Mouse (Mus musculus) embryonic facial prominence, embryonic 10.5 days (tissue): Measurements from ENCODE around the gene Sav1. TPM values are rescaled to one million over a fixed set of nuclear protein-coding genes. Genes with fewer than 3 reads are reported as not detected.

Experiments used
- DNase-seq: peaks from one replicate; pipeline ENCODE4 v3.0.0-alpha.2; 2017; ENCODE audit warnings: low spot score
- H3K27ac ChIP-seq: fragments of 300-500 bp; sonication (generic); replicated peaks from 2 replicates; pipeline ENCODE4 v1.5.1; 2016; ENCODE audit warnings: mild to moderate bottlenecking
- H3K27me3 ChIP-seq: fragments of 300-500 bp; sonication (generic); replicated peaks from 2 replicates; pipeline ENCODE4 v1.6.1; 2016; ENCODE audit warnings: low read depth, mild to moderate bottlenecking; ENCODE audit not compliant: poor library complexity, severe bottlenecking
- H3K36me3 ChIP-seq: fragments of 300-500 bp; sonication (generic); replicated peaks from 2 replicates; pipeline ENCODE4 v1.6.1; 2016; ENCODE audit warnings: mild to moderate bottlenecking, moderate library complexity
- H3K4me1 ChIP-seq: fragments of 300-500 bp; sonication (generic); 2 replicates; pipeline ENCODE4 v1.6.1; 2016
- H3K4me3 ChIP-seq: fragments of 300-500 bp; sonication (generic); 2 replicates; pipeline ENCODE4 v1.5.1; 2016; ENCODE audit warnings: mild to moderate bottlenecking, moderate library complexity
- H3K9me3 ChIP-seq: fragments of 300-500 bp; sonication (generic); 2 replicates; pipeline ENCODE4 v1.6.1; 2016; ENCODE audit warnings: mild to moderate bottlenecking
- WGBS: fragments of 180-500 bp; shearing (Covaris S2); methylation state at CpG from one replicate; pipeline ENCODE4 v1.1.7; 2016; 5-methylcytosine and 5-hydroxymethylcytosine counted together
- polyA plus RNA-seq: library from polyadenylated mRNA; unstranded; fragments of >200 nt; fragmentation: Nextera tagmentation; extraction: Ambion mirVana; gene quantifications from 2 replicates; pipeline ENCODE4 v1.2.1, GENCODE M21; 2016

The Sav1 gene
- polyA plus RNA-seq, 1 experiment from 2014 or later, result 6.9 TPM

- Histone ChIP-seq H3K4me3 (no peak overlapping the region), H3K27ac (no peak overlapping the region), H3K27me3 (no peaks in the 10 kb centered on the region), H3K9me3 (no peaks in the 10 kb centered on the region), H3K36me3 (peaks cover 63% of the 10 kb centered on the region), H3K4me1 (peaks cover 10% of the 10 kb centered on the region)
- DNase-seq, result peak; percentile 17
- 76% methylated on average over 5 of the region's 5 CpGs for WGBS
Measured at GRCm38 (mm10) chr12:69982874-69983273, 3.9 kb downstream of the Sav1 start.

- Histone ChIP-seq H3K27ac (no peak overlapping the region), H3K36me3 (peaks cover 86% of the 10 kb centered on the region)
- WGBS, result 79% methylated on average over 9 of the region's 9 CpGs
Measured at GRCm38 (mm10) chr12:69977376-69977998, 9.3 kb downstream of the Sav1 start.

GRCm38 (mm10) chr12:69976688-69977087, 10.1 kb downstream of the Sav1 start:
- H3K36me3 ChIP-seq, result peaks cover 86% of the 10 kb centered on the region

More at GRCm38 (mm10) chr12:69977376-69977998, 9.3 kb downstream of the Sav1 start:
- no peak for DNase-seq
- Histone ChIP-seq H3K9me3 (no peaks in the 10 kb centered on the region), H3K4me1 (no peaks in the 10 kb centered on the region), H3K27me3 (no peaks in the 10 kb centered on the region), H3K4me3 (no peak overlapping the region)

GRCm38 (mm10) chr12:69973666-69974065, 13.1 kb downstream of the Sav1 start:
- Histone ChIP-seq H3K4me3 (no peak overlapping the region), H3K27ac (no peak overlapping the region), H3K9me3 (no peaks in the 10 kb centered on the region), H3K27me3 (no peaks in the 10 kb centered on the region), H3K36me3 (peaks cover 88% of the 10 kb centered on the region), H3K4me1 (no peaks in the 10 kb centered on the region)
- no peak for DNase-seq

More at GRCm38 (mm10) chr12:69976688-69977087, 10.1 kb downstream of the Sav1 start:
- Histone ChIP-seq H3K4me1 (no peaks in the 10 kb centered on the region), H3K4me3 (no peak overlapping the region), H3K27ac (no peak overlapping the region), H3K27me3 (no peaks in the 10 kb centered on the region), H3K9me3 (no peaks in the 10 kb centered on the region)
- no peak for DNase-seq
- 89% methylated on average over 6 of the region's 6 CpGs for WGBS

- Histone ChIP-seq H3K36me3 (peaks cover 99% of the 10 kb centered on the region), H3K9me3 (no peaks in the 10 kb centered on the region), H3K27me3 (no peaks in the 10 kb centered on the region), H3K27ac (no peak overlapping the region), H3K4me3 (no peak overlapping the region), H3K4me1 (no peaks in the 10 kb centered on the region)
- 70% methylated on average over 5 of the region's 5 CpGs for WGBS
- no peak for DNase-seq
Measured at GRCm38 (mm10) chr12:69968154-69968553, 18.6 kb downstream of the Sav1 start.

GRCm38 (mm10) chr12:69967112-69967511, 19.7 kb downstream of the Sav1 start:
- no peaks in the 10 kb centered on the region for H3K27me3 ChIP-seq
- no peak for DNase-seq
- 91% methylated on average over 6 of the region's 6 CpGs for WGBS
- H3K36me3 ChIP-seq, result peaks cover 99% of the 10 kb centered on the region
- no peaks in the 10 kb centered on the region for H3K9me3 ChIP-seq
- no peak overlapping the region for H3K27ac ChIP-seq
- H3K4me3 ChIP-seq, result no peak overlapping the region
- no peaks in the 10 kb centered on the region for H3K4me1 ChIP-seq

GRCm38 (mm10) chr12:69966071-69966470, 20.7 kb downstream of the Sav1 start:
- no peaks in the 10 kb centered on the region for H3K9me3 ChIP-seq
- H3K4me3 ChIP-seq, result no peak overlapping the region
- WGBS, result 92% methylated on average over 5 of the region's 5 CpGs
- H3K4me1 ChIP-seq, result no peaks in the 10 kb centered on the region
- H3K36me3 ChIP-seq, result peaks cover 99% of the 10 kb centered on the region
- DNase-seq, result no peak
- no peaks in the 10 kb centered on the region for H3K27me3 ChIP-seq
- no peak overlapping the region for H3K27ac ChIP-seq

GRCm38 (mm10) chr12:69965644-69966043, 21.2 kb downstream of the Sav1 start:
- H3K27me3 ChIP-seq, result no peaks in the 10 kb centered on the region
- H3K4me1 ChIP-seq, result no peaks in the 10 kb centered on the region
- 88% methylated on average over 3 of the region's 3 CpGs for WGBS
- no peak overlapping the region for H3K4me3 ChIP-seq
- H3K9me3 ChIP-seq, result no peaks in the 10 kb centered on the region
- H3K36me3 ChIP-seq, result peaks cover 98% of the 10 kb centered on the region
- DNase-seq, result no peak
- no peak overlapping the region for H3K27ac ChIP-seq

- no peak overlapping the region for H3K27ac ChIP-seq
- H3K4me1 ChIP-seq, result no peaks in the 10 kb centered on the region
- no peak for DNase-seq
- no peaks in the 10 kb centered on the region for H3K9me3 ChIP-seq
- no peak overlapping the region for H3K4me3 ChIP-seq
- no peaks in the 10 kb centered on the region for H3K27me3 ChIP-seq
- H3K36me3 ChIP-seq, result peaks cover 90% of the 10 kb centered on the region
- 92% methylated on average over 6 of the region's 6 CpGs for WGBS
Measured at GRCm38 (mm10) chr12:69963141-69963540, 23.7 kb downstream of the Sav1 start.

GRCm38 (mm10) chr12:69962468-69962867, 24.3 kb downstream of the Sav1 start:
- no peaks in the 10 kb centered on the region for H3K9me3 ChIP-seq
- WGBS, result 72% methylated on average over 4 of the region's 4 CpGs
- DNase-seq, result peak; percentile 39
- H3K27me3 ChIP-seq, result no peaks in the 10 kb centered on the region
- no peaks in the 10 kb centered on the region for H3K4me1 ChIP-seq
- H3K36me3 ChIP-seq, result peaks cover 88% of the 10 kb centered on the region
- no peak overlapping the region for H3K4me3 ChIP-seq
- H3K27ac ChIP-seq, result no peak overlapping the region

- WGBS, result 89% methylated on average over 2 of the region's 2 CpGs
- H3K27me3 ChIP-seq, result no peaks in the 10 kb centered on the region
- no peaks in the 10 kb centered on the region for H3K9me3 ChIP-seq
- H3K4me1 ChIP-seq, result no peaks in the 10 kb centered on the region
- no peak for DNase-seq
- H3K36me3 ChIP-seq, result peaks cover 46% of the 10 kb centered on the region
- H3K4me3 ChIP-seq, result no peak overlapping the region
- no peak overlapping the region for H3K27ac ChIP-seq
Measured at GRCm38 (mm10) chr12:69957378-69957777, 29.4 kb downstream of the Sav1 start.

GRCm38 (mm10) chr12:69947502-69947901, 39.3 kb downstream of the Sav1 start:
- Histone ChIP-seq H3K36me3 (no peaks in the 10 kb centered on the region), H3K4me1 (no peaks in the 10 kb centered on the region), H3K27ac (no peak overlapping the region), H3K9me3 (no peaks in the 10 kb centered on the region), H3K27me3 (no peaks in the 10 kb centered on the region), H3K4me3 (no peak overlapping the region)
- 75% methylated on average over 3 of the region's 3 CpGs for WGBS
- no peak for DNase-seq

- WGBS, result 92% methylated on average over 5 of the region's 5 CpGs
Measured at GRCm38 (mm10) chr12:69945861-69946260, 40.9 kb downstream of the Sav1 start.

More at GRCm38 (mm10) chr12:69945861-69946260, 40.9 kb downstream of the Sav1 start:
- H3K4me3 ChIP-seq, result no peak overlapping the region
- DNase-seq, result no peak
- no peaks in the 10 kb centered on the region for H3K36me3 ChIP-seq
- no peak overlapping the region for H3K27ac ChIP-seq
- H3K9me3 ChIP-seq, result no peaks in the 10 kb centered on the region
- no peaks in the 10 kb centered on the region for H3K27me3 ChIP-seq
- no peaks in the 10 kb centered on the region for H3K4me1 ChIP-seq
